Mouse (Mus musculus): ENCODE measurements around the gene Tssk6. TPM values are rescaled to one million over a fixed set of nuclear protein-coding genes. Genes with fewer than 3 reads are reported as not detected.

Tssk6 gene
- total RNA-seq, 2 experiments from 2014 or later: 0.08 to 0.52 TPM

DNA sequence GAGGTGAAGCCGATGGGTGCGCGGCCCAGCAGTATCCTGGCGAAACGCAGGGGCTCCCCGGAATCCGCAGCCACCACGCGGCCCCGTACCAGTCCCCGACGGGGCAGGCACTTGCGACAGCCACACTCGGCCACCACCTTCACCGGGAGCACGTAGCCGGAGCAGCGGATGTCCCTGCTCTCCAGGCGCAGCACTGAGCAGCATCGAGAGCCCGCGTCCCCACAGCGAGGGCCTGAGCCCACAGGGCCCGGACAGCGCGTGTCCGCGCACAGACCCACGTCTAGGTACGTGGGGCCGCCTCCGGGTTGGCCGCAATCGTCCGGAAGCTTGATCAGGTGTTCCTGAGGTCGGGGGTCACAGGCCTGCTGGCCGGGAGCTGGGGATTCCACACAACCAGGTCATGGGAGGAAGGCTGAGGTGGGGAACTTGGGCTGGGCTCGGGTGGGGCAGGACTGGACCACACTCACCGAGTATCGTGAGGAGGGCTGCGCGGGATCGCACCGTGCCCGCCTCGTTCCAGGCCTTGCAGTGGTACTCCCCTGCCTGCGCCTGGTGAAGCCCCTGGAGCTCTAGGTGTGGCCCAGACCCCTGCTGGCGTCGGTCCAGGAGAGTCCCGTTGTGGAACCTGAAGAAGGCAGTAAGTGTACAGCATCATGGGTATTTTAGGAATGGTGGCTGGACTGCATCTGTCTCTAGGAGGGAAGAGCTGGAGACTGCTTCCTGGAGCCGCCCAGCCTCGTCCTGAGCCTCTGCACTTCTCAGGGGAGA lies 19.0 kb upstream of the Tssk6 start:
- no peak for ATAC-seq (replicated peaks; ENCODE audit: poor library complexity)

DNA sequence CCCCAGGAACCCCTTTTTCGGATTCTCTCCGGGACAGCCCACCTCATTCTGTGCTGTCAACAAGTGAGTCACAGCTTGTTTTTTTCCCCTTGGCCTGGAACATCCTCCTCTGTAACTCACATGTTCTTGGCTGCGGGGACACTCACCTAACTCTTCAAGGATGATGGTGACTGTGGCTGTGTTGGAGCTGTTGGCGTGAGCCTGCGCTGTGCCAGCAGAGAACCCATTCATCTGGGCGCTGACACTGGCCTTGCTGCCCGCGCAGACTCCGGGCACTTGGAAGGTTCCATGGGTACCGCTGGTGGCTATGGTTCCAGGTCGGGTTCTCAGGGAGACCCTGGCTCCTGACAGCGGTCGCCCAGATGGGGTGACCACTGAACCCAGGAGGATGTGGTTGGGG lies 17.8 kb upstream of the Tssk6 start:
- ATAC-seq (replicated peaks; ENCODE audit: poor library complexity): no peak

- peak; percentile 20; the same call in 1 of the 2 replicates for ATAC-seq (replicated peaks; ENCODE audit: poor library complexity)
These were observed 14.4 kb upstream of the Tssk6 start, which contains the start of gene Cilp2 for GRCm38 (mm10) chr8:69887289-69888243. Cilp2 (minus strand) TSS chr8:69887687.

DNA sequence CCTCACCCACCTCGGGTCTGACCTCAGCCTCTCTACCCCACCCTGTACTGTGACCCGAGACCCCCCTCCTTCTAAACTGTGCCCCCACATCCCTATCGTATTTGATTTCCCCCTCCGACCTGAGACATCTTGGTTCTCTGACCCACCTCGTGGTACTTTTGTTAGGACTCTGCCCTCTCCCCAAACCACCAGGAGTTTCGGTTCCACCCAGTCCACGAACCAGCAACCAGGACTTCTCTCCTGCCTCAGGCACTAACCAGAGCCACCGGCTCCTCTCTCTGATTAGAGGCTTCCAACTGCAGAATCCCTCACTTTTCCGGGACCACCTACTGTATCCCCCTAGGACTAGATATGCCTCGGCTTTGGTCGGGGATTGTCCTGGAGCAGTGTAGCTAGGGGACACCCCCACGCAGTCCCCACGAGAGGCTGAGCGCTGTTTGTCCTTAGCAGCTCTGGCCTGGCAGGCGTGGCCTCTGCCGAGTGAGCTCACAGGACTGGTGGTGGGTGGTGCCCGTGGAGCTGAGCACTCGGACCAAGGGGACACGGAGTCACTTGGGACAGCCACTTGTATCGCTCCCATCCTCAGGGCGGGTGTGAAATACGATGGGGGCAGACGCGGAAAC lies 13.6 kb upstream of the Tssk6 start:
- ATAC-seq (replicated peaks; ENCODE audit: poor library complexity): no peak

GRCm38 (mm10) chr8:69888902-69889301 lies 13.1 kb upstream of the Tssk6 start:
- ATAC-seq (replicated peaks; ENCODE audit: poor library complexity): no peak

DNA sequence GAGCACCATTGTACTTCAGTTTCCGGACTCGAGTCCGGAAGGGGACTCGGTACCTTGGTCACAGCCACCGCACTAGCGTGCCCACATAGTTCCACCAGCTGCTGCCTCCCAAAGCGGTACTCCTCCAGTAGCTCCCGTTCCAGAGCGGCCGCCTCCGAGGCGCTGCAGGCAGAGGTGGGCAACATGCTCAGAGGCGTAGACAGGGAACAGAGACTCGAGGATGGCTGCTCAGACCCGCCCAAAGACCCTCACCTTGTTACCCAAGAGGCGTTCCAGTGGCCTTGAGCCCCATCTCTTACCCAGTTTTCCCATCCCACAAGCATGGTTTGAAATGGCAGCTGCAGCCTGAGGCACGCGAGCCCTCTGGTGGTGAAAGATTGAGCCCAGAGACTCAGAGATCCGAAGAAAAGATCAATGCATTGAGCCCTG lies 11.2 kb upstream of the Tssk6 start:
- peak; percentile 46 for ATAC-seq (replicated peaks; ENCODE audit: poor library complexity)

- peak; percentile 72 for ATAC-seq (replicated peaks; ENCODE audit: poor library complexity)
These were observed 8.1 kb upstream of the Tssk6 start for GRCm38 (mm10) chr8:69893863-69894262.

DNA sequence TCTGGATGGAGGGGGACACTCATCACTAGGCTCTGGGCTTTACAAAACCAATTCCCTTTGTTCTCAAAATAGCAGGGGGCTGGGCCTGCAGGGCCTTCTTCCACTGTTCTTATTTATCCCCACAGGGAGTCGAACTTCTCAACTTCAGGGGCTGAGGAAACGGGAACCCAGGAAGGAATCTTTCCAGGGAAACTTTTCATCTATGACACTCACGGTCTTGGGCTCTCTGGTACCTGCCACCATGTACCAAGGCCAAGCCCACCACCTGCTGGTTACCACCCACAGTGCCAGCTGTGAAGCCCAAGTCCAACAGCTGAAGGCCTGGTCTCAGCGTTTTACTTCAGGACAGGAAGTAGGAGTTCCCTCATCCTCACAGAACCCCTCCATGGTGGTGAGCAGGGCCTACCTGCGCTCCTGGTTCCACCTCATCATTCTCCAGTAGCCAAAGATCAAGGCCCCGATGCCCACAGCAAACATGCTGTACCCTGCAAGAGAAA lies 7.1 kb upstream of the Tssk6 start:
- ATAC-seq (replicated peaks; ENCODE audit: poor library complexity): no peak

DNA sequence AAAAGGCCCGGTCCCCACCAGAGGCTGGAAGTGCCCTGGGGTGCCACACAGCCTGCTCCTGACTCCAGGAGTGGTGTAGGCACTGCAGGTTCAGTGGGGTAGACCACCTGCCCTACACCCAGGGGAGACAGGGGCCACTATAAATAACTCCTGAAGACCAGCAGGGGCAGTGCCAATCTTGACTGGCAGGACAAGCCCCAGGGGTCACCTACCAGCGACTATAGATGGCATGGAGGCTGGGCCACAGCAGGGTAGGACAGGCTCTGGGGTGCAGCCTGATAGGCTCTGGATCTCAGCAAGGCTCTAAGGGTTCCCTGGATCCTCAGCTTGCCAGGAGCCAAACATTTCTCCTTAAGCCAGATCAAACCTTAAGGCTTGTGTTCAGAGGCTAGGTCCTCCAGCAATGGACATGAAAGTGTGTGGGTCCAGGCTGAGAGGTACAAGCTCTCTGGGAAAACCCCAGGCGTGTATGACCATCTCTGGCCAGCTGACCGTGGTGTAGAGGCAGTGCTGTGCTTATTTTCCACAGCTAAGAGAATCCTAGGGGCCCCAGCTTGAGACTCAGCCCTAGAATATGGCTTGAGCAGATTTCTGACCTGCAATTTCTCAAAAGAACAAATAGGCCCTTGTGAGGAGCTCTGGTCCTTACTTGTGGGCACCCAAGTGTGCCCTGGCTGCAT lies 6.1 kb upstream of the Tssk6 start:
- ATAC-seq (replicated peaks; ENCODE audit: poor library complexity): no peak

DNA sequence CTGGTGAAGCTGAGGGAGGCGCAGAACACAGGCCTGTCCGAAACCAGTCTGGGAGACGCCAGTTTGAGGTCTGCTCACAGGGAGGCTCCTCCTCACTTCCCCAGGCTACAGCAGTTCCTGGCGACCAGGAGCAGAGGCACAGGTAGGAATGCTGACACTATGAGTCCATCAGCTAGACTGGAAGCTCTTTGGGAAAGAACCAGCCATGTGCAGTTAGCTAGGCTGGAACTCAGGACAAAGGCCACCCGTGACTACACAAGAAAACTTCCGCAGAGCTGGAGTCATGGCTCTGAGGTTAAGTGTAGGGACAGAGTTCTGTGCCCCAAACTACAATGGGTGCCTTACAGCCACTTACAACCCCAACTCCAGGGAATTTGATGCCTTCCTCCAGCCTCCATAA lies 4.1 kb upstream of the Tssk6 start:
- ATAC-seq (replicated peaks; ENCODE audit: poor library complexity): no peak

GRCm38 (mm10) chr8:69899876-69900275 lies 2.1 kb upstream of the Tssk6 start:
- no peak for ATAC-seq (replicated peaks; ENCODE audit: poor library complexity)

DNA sequence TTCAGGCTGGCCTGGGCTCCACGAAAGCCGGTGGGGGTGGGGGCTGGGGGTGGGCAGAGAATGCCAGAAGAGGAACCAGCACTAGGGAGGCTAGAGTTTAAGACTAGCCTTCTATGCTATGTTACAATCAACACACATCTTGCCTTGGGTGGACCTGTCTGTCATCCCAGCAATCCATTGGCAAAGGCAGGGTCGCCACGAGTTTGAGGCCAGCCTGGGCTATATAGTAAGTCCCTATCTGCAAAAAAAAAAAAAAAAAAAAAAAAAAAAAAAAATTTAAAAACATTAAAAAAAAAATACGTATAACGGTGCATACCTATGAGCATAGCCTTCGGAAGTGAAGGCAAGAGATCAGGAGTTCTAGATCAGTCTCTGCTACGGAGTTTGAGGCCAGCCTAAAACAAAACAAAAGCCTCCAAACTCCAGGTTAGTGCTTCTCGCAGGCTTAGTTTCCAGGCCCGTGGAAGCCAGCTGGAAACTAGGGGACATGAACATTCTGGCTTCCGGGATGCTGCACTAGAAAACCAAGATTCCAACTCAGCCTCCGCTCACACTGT lies 1.0 kb upstream of the Tssk6 start:
- ATAC-seq (replicated peaks; ENCODE audit: poor library complexity): no peak

- peak; percentile 79 for ATAC-seq (replicated peaks; ENCODE audit: poor library complexity)
These were observed 361 bp upstream of the Tssk6 start for GRCm38 (mm10) chr8:69901484-69902162.

- ATAC-seq (replicated peaks; ENCODE audit: poor library complexity): peak; percentile 59
These were observed 1.1 kb downstream of the Tssk6 start for GRCm38 (mm10) chr8:69903063-69903542.

- ATAC-seq (replicated peaks; ENCODE audit: poor library complexity): no peak
These were observed 2.1 kb downstream of the Tssk6 start for GRCm38 (mm10) chr8:69904096-69904495.

- no peak for ATAC-seq (replicated peaks; ENCODE audit: poor library complexity)
These were observed 4.3 kb downstream of the Tssk6 start for GRCm38 (mm10) chr8:69906260-69906659.

- ATAC-seq (replicated peaks; ENCODE audit: poor library complexity): no peak
These were observed 5.1 kb downstream of the Tssk6 start for GRCm38 (mm10) chr8:69907106-69907505.

- ATAC-seq (replicated peaks; ENCODE audit: poor library complexity): no peak
These were observed 9.9 kb downstream of the Tssk6 start for GRCm38 (mm10) chr8:69911917-69912316.

- ATAC-seq (replicated peaks; ENCODE audit: poor library complexity): no peak
These were observed 10.6 kb downstream of the Tssk6 start for GRCm38 (mm10) chr8:69912478-69913074.

Data from megakaryocyte progenitor cell, adult 5-6 weeks (primary cell).